Mouse (Mus musculus) limb, embryonic 14.5 days (tissue): ENCODE measurements around the gene Smco4. TPM values are rescaled to one million over a fixed set of nuclear protein-coding genes. Genes with fewer than 3 reads are reported as not detected.
"Not testable (repeated sequence)": the region's sequence is repeated elsewhere in the genome, so short reads cannot be mapped to it uniquely, and the experiment has no call there.

ENCODE experiments used
- ATAC-seq: fragments of 200-750 bp; cut with Nextera tagmentation; 2 replicates; pipeline ENCODE4 v1.8.0; 2017; ENCODE audit warnings: low read depth, moderate number of reproducible peaks, moderate TSS enrichment; ENCODE audit not compliant: low FRiP score
- DNase-seq: peaks from one replicate; pipeline ENCODE4 v3.0.0-alpha.2; 2015; ENCODE audit warnings: low spot score
- H3K27ac ChIP-seq: fragments of 300-500 bp; sonication (generic); replicated peaks from 2 replicates; pipeline ENCODE4 v1.5.1; 2014; ENCODE audit warnings: low read depth, mild to moderate bottlenecking, low read length, moderate library complexity, mixed read lengths
- H3K27me3 ChIP-seq: fragments of 300-500 bp; sonication (generic); 2 replicates; pipeline ENCODE4 v1.6.1; 2014; ENCODE audit warnings: low read length, mixed read lengths; ENCODE audit not compliant: control insufficient read depth, insufficient read depth
- H3K36me3 ChIP-seq: fragments of 300-500 bp; sonication (generic); 2 replicates; pipeline ENCODE4 v1.6.1; 2014; ENCODE audit warnings: mild to moderate bottlenecking, low read length, moderate library complexity, mixed read lengths; ENCODE audit not compliant: control insufficient read depth, insufficient read depth
- H3K4me1 ChIP-seq: fragments of 300-500 bp; sonication (generic); 2 replicates; pipeline ENCODE4 v1.6.1; 2014; ENCODE audit warnings: antibody characterized with exemption, low read length, mixed read lengths; ENCODE audit not compliant: control insufficient read depth, insufficient read depth
- H3K4me2 ChIP-seq: fragments of 300-500 bp; sonication (generic); replicated peaks from 2 replicates; pipeline ENCODE4 v1.6.1; 2014; ENCODE audit warnings: low read depth, mild to moderate bottlenecking, low read length, moderate library complexity; ENCODE audit not compliant: severe bottlenecking
- H3K4me3 ChIP-seq: fragments of 300-500 bp; sonication (generic); replicated peaks from 2 replicates; pipeline ENCODE4 v1.5.1; 2014; ENCODE audit warnings: low read length
- H3K9ac ChIP-seq: fragments of 300-500 bp; sonication (generic); 2 replicates; pipeline ENCODE4 v1.6.1; 2014; ENCODE audit warnings: mild to moderate bottlenecking, low read depth, low read length, moderate library complexity; ENCODE audit not compliant: severe bottlenecking
- H3K9me3 ChIP-seq: fragments of 300-500 bp; sonication (generic); 2 replicates; pipeline ENCODE4 v1.6.1; 2016; ENCODE audit warnings: low read length; ENCODE audit not compliant: control insufficient read depth
- POLR2A ChIP-seq: fragments of 200-500 bp; IDR thresholded peaks from 2 replicates; pipeline ENCODE4 v1.8.0; 2012; ENCODE audit warnings: inconsistent platforms, mild to moderate bottlenecking, moderate library complexity, borderline replicate concordance; ENCODE audit not compliant: insufficient read depth, insufficient read length; ENCODE audit errors: extremely low read depth
- WGBS: fragments of 180-500 bp; shearing (Covaris S2); extraction: QIAGEN DNeasy Blood & Tissue Kit; methylation state at CpG from one replicate; pipeline ENCODE4 v1.1.7; 2014; 5-methylcytosine and 5-hydroxymethylcytosine counted together
- polyA plus RNA-seq, 2 experiments: library from polyadenylated mRNA; depleted of rRNA in 1 of 2; stranded (reverse) in 1 of 2; unstranded in 1 of 2; fragments of >200 nt; fragmentation: Nextera tagmentation in 1 of 2; extraction: Ambion mirVana in 1 of 2; gene quantifications; 2 replicates each; pipeline versions ENCODE4 v1.2.1 to v1.2.3; 2012 to 2014

Gene Smco4
- polyA plus RNA-seq, 2 experiments, result 6.9 to 24.5 TPM

GRCm38 (mm10) chr9:15492401-15492800 lies 831 bp upstream of the Smco4 start:
- H3K27ac ChIP-seq, result no peak overlapping the region
- no peak overlapping the region for H3K4me3 ChIP-seq
- ATAC-seq (no peak), DNase-seq (no peak)
- no peak overlapping the region for H3K4me2 ChIP-seq
- 49% methylated on average over 9 of the region's 9 CpGs for WGBS
- no peaks in the 10 kb centered on the region for H3K36me3 ChIP-seq
- H3K4me1 ChIP-seq, result peaks cover 16% of the 10 kb centered on the region
- H3K9me3 ChIP-seq, result no peaks in the 10 kb centered on the region
- TF ChIP-seq POLR2A, result no peak
- H3K27me3 ChIP-seq, result no peaks in the 10 kb centered on the region
- H3K9ac ChIP-seq, result no peak overlapping the region

GRCm38 (mm10) chr9:15493925-15494558 lies 810 bp downstream of the Smco4 start:
- peak; percentile 80 for ATAC-seq

GRCm38 (mm10) chr9:15495281-15495680 lies 2.0 kb downstream of the Smco4 start:
- H3K4me3 ChIP-seq, H3K9me3 ChIP-seq, DNase-seq, H3K4me2 ChIP-seq, H3K36me3 ChIP-seq, H3K9ac ChIP-seq, H3K27ac ChIP-seq, ATAC-seq, H3K27me3 ChIP-seq: not testable (repeated sequence)
- H3K4me1 ChIP-seq, result peaks cover 17% of the 10 kb centered on the region
- 88% methylated on average over 2 of the region's 2 CpGs for WGBS

More at GRCm38 (mm10) chr9:15493925-15494558, 810 bp downstream of the Smco4 start:
- Histone ChIP-seq H3K9ac (peak overlapping the region; percentile 91), H3K4me2 (peak overlapping the region; percentile 94), H3K27me3 (no peaks in the 10 kb centered on the region), H3K36me3 (no peaks in the 10 kb centered on the region), H3K4me1 (peaks cover 17% of the 10 kb centered on the region), H3K9me3 (no peaks in the 10 kb centered on the region), H3K27ac (peak overlapping the region; percentile 70), H3K4me3 (peak overlapping the region; percentile 74)
- TF ChIP-seq POLR2A, result peak; percentile 32; the same call in 1 of the 2 replicates
- 7% methylated on average over 19 of the region's 37 CpGs for WGBS
- peak; percentile 74 for DNase-seq

GRCm38 (mm10) chr9:15495921-15496577 lies 2.8 kb downstream of the Smco4 start:
- TF ChIP-seq POLR2A, result no peak
- H3K27me3 ChIP-seq, result no peaks in the 10 kb centered on the region
- no peaks in the 10 kb centered on the region for H3K9me3 ChIP-seq
- peak overlapping the region; percentile 20; the same call in 1 of the 2 replicates for H3K27ac ChIP-seq
- H3K36me3 ChIP-seq, result no peaks in the 10 kb centered on the region
- ATAC-seq (no peak), DNase-seq (peak; percentile 56)
- no peak overlapping the region for H3K4me3 ChIP-seq
- no peak overlapping the region for H3K9ac ChIP-seq
- 30% methylated on average over 8 of the region's 8 CpGs for WGBS
- no peak overlapping the region for H3K4me2 ChIP-seq
- H3K4me1 ChIP-seq, result peaks cover 17% of the 10 kb centered on the region

GRCm38 (mm10) chr9:15500025-15500424 lies 6.8 kb downstream of the Smco4 start:
- no peak for TF ChIP-seq POLR2A
- no peak for ATAC-seq
- Histone ChIP-seq H3K27me3 (no peaks in the 10 kb centered on the region), H3K4me1 (peaks cover 21% of the 10 kb centered on the region), H3K4me2 (no peak overlapping the region), H3K36me3 (no peaks in the 10 kb centered on the region), H3K27ac (no peak overlapping the region), H3K9ac (no peak overlapping the region), H3K4me3 (no peak overlapping the region), H3K9me3 (no peaks in the 10 kb centered on the region)
- no peak for DNase-seq
- WGBS, result 36% methylated on average over 5 of the region's 5 CpGs
